Mouse (Mus musculus): ENCODE results near the gene Foxn3. TPM values are rescaled to one million over a fixed set of nuclear protein-coding genes. Genes with fewer than 3 reads are reported as not detected.
A peak's percentile ranks its signal among the peaks of the same experiment; 100 is the strongest.

The Foxn3 gene
- polyA plus RNA-seq, 1 experiment from 2014 or later, result 111 TPM

- WGBS, result 66% methylated on average over 6 of the region's 6 CpGs
Observed at GRCm38 (mm10) chr12:99298242-99298641, 265.1 kb downstream of the Foxn3 start.

GRCm38 (mm10) chr12:99297792-99298191, 265.6 kb downstream of the Foxn3 start:
- Histone ChIP-seq H3K4me1 (peaks cover 48% of the 10 kb centered on the region), H3K36me3 (no peaks in the 10 kb centered on the region), H3K4me3 (no peak overlapping the region), H3K27ac (no peak overlapping the region), H3K9me3 (no peaks in the 10 kb centered on the region), H3K4me2 (no peak overlapping the region), H3K9ac (no peak overlapping the region), H3K27me3 (no peaks in the 10 kb centered on the region)
- 78% methylated on average over 2 of the region's 2 CpGs for WGBS
- ATAC-seq (ENCODE audit: insufficient number of reproducible peaks, insufficient read depth, low FRiP score, low TSS enrichment, low read depth), result no peak

More at GRCm38 (mm10) chr12:99298242-99298641, 265.1 kb downstream of the Foxn3 start:
- H3K4me2 ChIP-seq, result no peak overlapping the region
- no peak for ATAC-seq (ENCODE audit: insufficient number of reproducible peaks, insufficient read depth, low FRiP score, low TSS enrichment, low read depth)
- no peak overlapping the region for H3K9ac ChIP-seq
- no peaks in the 10 kb centered on the region for H3K27me3 ChIP-seq
- no peak overlapping the region for H3K27ac ChIP-seq
- no peaks in the 10 kb centered on the region for H3K9me3 ChIP-seq
- no peak overlapping the region for H3K4me3 ChIP-seq
- H3K4me1 ChIP-seq, result peaks cover 45% of the 10 kb centered on the region
- H3K36me3 ChIP-seq, result no peaks in the 10 kb centered on the region

GRCm38 (mm10) chr12:99293532-99293931, 269.9 kb downstream of the Foxn3 start:
- Histone ChIP-seq H3K4me2 (no peak overlapping the region), H3K9ac (no peak overlapping the region), H3K27me3 (no peaks in the 10 kb centered on the region), H3K27ac (no peak overlapping the region), H3K4me1 (peaks cover 55% of the 10 kb centered on the region), H3K36me3 (peaks cover 7% of the 10 kb centered on the region; the same call in 1 of the 2 replicates), H3K9me3 (no peaks in the 10 kb centered on the region), H3K4me3 (no peak overlapping the region)
- WGBS, result 64% methylated on average over 7 of the region's 7 CpGs
- ATAC-seq (ENCODE audit: insufficient number of reproducible peaks, insufficient read depth, low FRiP score, low TSS enrichment, low read depth), result no peak

- Histone ChIP-seq H3K4me3 (no peak overlapping the region), H3K27ac (no peak overlapping the region)
- 82% methylated on average over 6 of the region's 6 CpGs for WGBS
Observed at GRCm38 (mm10) chr12:99292152-99292551, 271.2 kb downstream of the Foxn3 start.

GRCm38 (mm10) chr12:99287081-99287480, 276.3 kb downstream of the Foxn3 start:
- H3K4me1 ChIP-seq, result peaks cover 57% of the 10 kb centered on the region
- H3K9me3 ChIP-seq, result 0 out of 2 replicates have a peak, but pooled peaks cover 2% of the 10 kb centered on the region
- peaks cover 7% of the 10 kb centered on the region; the same call in 1 of the 2 replicates for H3K36me3 ChIP-seq
- H3K27me3 ChIP-seq, result no peaks in the 10 kb centered on the region
- no peak overlapping the region for H3K4me2 ChIP-seq
- no peak overlapping the region; the same call in 1 of the 2 replicates for H3K9ac ChIP-seq
- no peak overlapping the region; the same call in 1 of the 2 replicates for H3K27ac ChIP-seq
- no peak overlapping the region for H3K4me3 ChIP-seq
- no peak for ATAC-seq (ENCODE audit: insufficient number of reproducible peaks, insufficient read depth, low FRiP score, low TSS enrichment, low read depth)
- WGBS, result 62% methylated on average over 5 of the region's 5 CpGs

More at GRCm38 (mm10) chr12:99292152-99292551, 271.2 kb downstream of the Foxn3 start:
- Histone ChIP-seq H3K27me3 (no peaks in the 10 kb centered on the region), H3K36me3 (peaks cover 7% of the 10 kb centered on the region; the same call in 1 of the 2 replicates), H3K4me1 (peaks cover 45% of the 10 kb centered on the region), H3K9me3 (no peaks in the 10 kb centered on the region), H3K4me2 (no peak overlapping the region), H3K9ac (no peak overlapping the region)
- ATAC-seq (ENCODE audit: insufficient number of reproducible peaks, insufficient read depth, low FRiP score, low TSS enrichment, low read depth), result no peak

- WGBS, result 63% methylated on average over 6 of the region's 6 CpGs
- 0 out of 2 replicates have a peak, but pooled peaks cover 2% of the 10 kb centered on the region for H3K9me3 ChIP-seq
- H3K4me3 ChIP-seq, result no peak overlapping the region
- no peak overlapping the region for H3K4me2 ChIP-seq
- H3K4me1 ChIP-seq, result peaks cover 58% of the 10 kb centered on the region
- no peaks in the 10 kb centered on the region for H3K27me3 ChIP-seq
- H3K9ac ChIP-seq, result no peak overlapping the region; the same call in 1 of the 2 replicates
- 0 out of 2 replicates have a peak, but pooled peaks have one; percentile 35 for ATAC-seq (ENCODE audit: insufficient number of reproducible peaks, insufficient read depth, low FRiP score, low TSS enrichment, low read depth)
- H3K27ac ChIP-seq, result peak overlapping the region; percentile 17; the same call in 1 of the 2 replicates
- H3K36me3 ChIP-seq, result peaks cover 7% of the 10 kb centered on the region; the same call in 1 of the 2 replicates
Observed at GRCm38 (mm10) chr12:99286662-99287061, 276.7 kb downstream of the Foxn3 start.

- peak overlapping the region; percentile 76; the same call in 1 of the 2 replicates for H3K27ac ChIP-seq
- no peak for ATAC-seq (ENCODE audit: insufficient number of reproducible peaks, insufficient read depth, low FRiP score, low TSS enrichment, low read depth)
- no peak overlapping the region for H3K4me2 ChIP-seq
- no peak overlapping the region for H3K4me3 ChIP-seq
- H3K9ac ChIP-seq, result no peak overlapping the region
- WGBS, result 75% methylated on average over 8 of the region's 8 CpGs
- H3K9me3 ChIP-seq, result 0 out of 2 replicates have a peak, but pooled peaks cover 2% of the 10 kb centered on the region
- peaks cover 2% of the 10 kb centered on the region; the same call in 1 of the 2 replicates for H3K36me3 ChIP-seq
- no peaks in the 10 kb centered on the region for H3K27me3 ChIP-seq
- peaks cover 64% of the 10 kb centered on the region for H3K4me1 ChIP-seq
Observed at GRCm38 (mm10) chr12:99285656-99286055, 277.7 kb downstream of the Foxn3 start.

- H3K4me3 ChIP-seq, result no peak overlapping the region
- peaks cover 65% of the 10 kb centered on the region for H3K4me1 ChIP-seq
- peak overlapping the region; percentile 76 for H3K27ac ChIP-seq
- no peak overlapping the region for H3K4me2 ChIP-seq
- ATAC-seq (ENCODE audit: insufficient number of reproducible peaks, insufficient read depth, low FRiP score, low TSS enrichment, low read depth), result no peak
- no peaks in the 10 kb centered on the region for H3K27me3 ChIP-seq
- H3K9me3 ChIP-seq, result 0 out of 2 replicates have a peak, but pooled peaks cover 2% of the 10 kb centered on the region
- H3K36me3 ChIP-seq, result no peaks in the 10 kb centered on the region
- 43% methylated on average over 9 of the region's 9 CpGs for WGBS
- no peak overlapping the region for H3K9ac ChIP-seq
Observed at GRCm38 (mm10) chr12:99285199-99285598, 278.2 kb downstream of the Foxn3 start.

- Histone ChIP-seq H3K27ac (peak overlapping the region; percentile 76), H3K4me1 (peaks cover 63% of the 10 kb centered on the region), H3K9ac (0 out of 2 replicates have a peak overlapping the region, but pooled peaks have one; percentile 16), H3K36me3 (no peaks in the 10 kb centered on the region), H3K27me3 (no peaks in the 10 kb centered on the region), H3K4me2 (no peak overlapping the region), H3K4me3 (no peak overlapping the region), H3K9me3 (0 out of 2 replicates have a peak, but pooled peaks cover 2% of the 10 kb centered on the region)
- no peak for ATAC-seq (ENCODE audit: insufficient number of reproducible peaks, insufficient read depth, low FRiP score, low TSS enrichment, low read depth)
- WGBS, result 53% methylated on average over 8 of the region's 8 CpGs
Observed at GRCm38 (mm10) chr12:99284419-99285069, 278.8 kb downstream of the Foxn3 start.

- no peak overlapping the region for H3K4me2 ChIP-seq
- H3K27ac ChIP-seq, result no peak overlapping the region
- no peaks in the 10 kb centered on the region for H3K9me3 ChIP-seq
- WGBS, result 88% methylated on average over 13 of the region's 13 CpGs
- H3K27me3 ChIP-seq, result no peaks in the 10 kb centered on the region
- H3K9ac ChIP-seq, result no peak overlapping the region
- ATAC-seq (ENCODE audit: insufficient number of reproducible peaks, insufficient read depth, low FRiP score, low TSS enrichment, low read depth), result no peak
- peaks cover 47% of the 10 kb centered on the region for H3K4me1 ChIP-seq
- no peak overlapping the region for H3K4me3 ChIP-seq
- H3K36me3 ChIP-seq, result peaks cover 4% of the 10 kb centered on the region; the same call in 1 of the 2 replicates
Observed at GRCm38 (mm10) chr12:99280826-99281225, 282.6 kb downstream of the Foxn3 start.

GRCm38 (mm10) chr12:99280291-99280690, 283.1 kb downstream of the Foxn3 start:
- ATAC-seq (ENCODE audit: insufficient number of reproducible peaks, insufficient read depth, low FRiP score, low TSS enrichment, low read depth), result no peak
- 75% methylated on average over 4 of the region's 4 CpGs for WGBS
- H3K9ac ChIP-seq, result no peak overlapping the region

GRCm38 (mm10) chr12:99279426-99279825, 284.0 kb downstream of the Foxn3 start:
- Histone ChIP-seq H3K27ac (no peak overlapping the region), H3K27me3 (no peaks in the 10 kb centered on the region), H3K4me3 (no peak overlapping the region), H3K36me3 (peaks cover 4% of the 10 kb centered on the region; the same call in 1 of the 2 replicates), H3K9me3 (no peaks in the 10 kb centered on the region), H3K9ac (no peak overlapping the region), H3K4me2 (no peak overlapping the region), H3K4me1 (peaks cover 42% of the 10 kb centered on the region)
- no peak for ATAC-seq (ENCODE audit: insufficient number of reproducible peaks, insufficient read depth, low FRiP score, low TSS enrichment, low read depth)
- 91% methylated on average over 4 of the region's 4 CpGs for WGBS

More at GRCm38 (mm10) chr12:99280291-99280690, 283.1 kb downstream of the Foxn3 start:
- Histone ChIP-seq H3K4me1 (peaks cover 44% of the 10 kb centered on the region), H3K9me3 (no peaks in the 10 kb centered on the region), H3K27me3 (no peaks in the 10 kb centered on the region), H3K27ac (0 out of 2 replicates have a peak overlapping the region, but pooled peaks have one; percentile 2), H3K36me3 (peaks cover 4% of the 10 kb centered on the region; the same call in 1 of the 2 replicates), H3K4me3 (no peak overlapping the region), H3K4me2 (no peak overlapping the region)
